Mouse (Mus musculus): Measurements from ENCODE around the gene Ppme1. TPM values are rescaled to one million over a fixed set of nuclear protein-coding genes. Genes with fewer than 3 reads are reported as not detected.

Ppme1 gene
- polyA plus RNA-seq, 1 experiment from 2014 or later = 52.4 TPM

- Histone ChIP-seq H3K9ac (ENCODE audit: low read depth, low read length) (no peak overlapping the region), H3K27me3 (replicated peaks; ENCODE audit: control insufficient read depth, insufficient read depth, low read length) (no peaks in the 10 kb centered on the region), H3K27ac (ENCODE audit: low read length) (no peak overlapping the region), H3K36me3 (ENCODE audit: control insufficient read depth, insufficient read depth, low read length) (no peaks in the 10 kb centered on the region), H3K9me3 (ENCODE audit: control insufficient read depth, low read length) (no peaks in the 10 kb centered on the region), H3K4me3 (ENCODE audit: low read length) (no peak overlapping the region), H3K4me1 (ENCODE audit: control insufficient read depth, insufficient read depth, low read length) (peaks cover 6% of the 10 kb centered on the region), H3K4me2 (ENCODE audit: low read depth, low read length) (no peak overlapping the region)
- 87% methylated on average over 8 of the region's 8 CpGs for WGBS
- ATAC-seq = no peak
Measured at GRCm38 (mm10) chr7:100293546-100293945, 78.6 kb downstream of the Ppme1 start.

GRCm38 (mm10) chr7:100288622-100289021 lies 83.5 kb downstream of the Ppme1 start:
- H3K27me3 ChIP-seq (replicated peaks; ENCODE audit: control insufficient read depth, insufficient read depth, low read length) = peaks cover 9% of the 10 kb centered on the region; the same call in 1 of the 2 replicates
- 26% methylated on average over 11 of the region's 11 CpGs for WGBS
- H3K4me1 ChIP-seq (ENCODE audit: control insufficient read depth, insufficient read depth, low read length) = peaks cover 24% of the 10 kb centered on the region
- peak overlapping the region; percentile 72 for H3K27ac ChIP-seq (ENCODE audit: low read length)
- peak; percentile 73 for ATAC-seq
- H3K9me3 ChIP-seq (ENCODE audit: control insufficient read depth, low read length) = no peaks in the 10 kb centered on the region
- no peaks in the 10 kb centered on the region for H3K36me3 ChIP-seq (ENCODE audit: control insufficient read depth, insufficient read depth, low read length)
- H3K9ac ChIP-seq (ENCODE audit: low read depth, low read length) = peak overlapping the region; percentile 13; the same call in 1 of the 2 replicates
- peak overlapping the region; percentile 18; the same call in 1 of the 2 replicates for H3K4me3 ChIP-seq (ENCODE audit: low read length)
- H3K4me2 ChIP-seq (ENCODE audit: low read depth, low read length) = peak overlapping the region; percentile 37

- H3K9ac ChIP-seq (ENCODE audit: low read depth, low read length) = no peak overlapping the region
Measured at GRCm38 (mm10) chr7:100287748-100288578, 84.1 kb downstream of the Ppme1 start.

GRCm38 (mm10) chr7:100285383-100285782 lies 86.7 kb downstream of the Ppme1 start, which contains the start of gene P4ha3:
Gene P4ha3, plus strand, starts transcription at chr7:100285520.
- H3K27me3 ChIP-seq (replicated peaks; ENCODE audit: control insufficient read depth, insufficient read depth, low read length) = peaks cover 9% of the 10 kb centered on the region; the same call in 1 of the 2 replicates
- no peaks in the 10 kb centered on the region for H3K9me3 ChIP-seq (ENCODE audit: control insufficient read depth, low read length)
- under 1% methylated on average over 49 of the region's 53 CpGs for WGBS
- H3K4me3 ChIP-seq (ENCODE audit: low read length) = peak within 1 kb of the TSS; percentile 58
- H3K36me3 ChIP-seq (ENCODE audit: control insufficient read depth, insufficient read depth, low read length) = no peaks in the 10 kb centered on the region
- H3K9ac ChIP-seq (ENCODE audit: low read depth, low read length) = peak within 1 kb of the TSS; percentile 70
- H3K27ac ChIP-seq (ENCODE audit: low read length) = no peak within 1 kb of the TSS
- H3K4me1 ChIP-seq (ENCODE audit: control insufficient read depth, insufficient read depth, low read length) = peaks cover 24% of the 10 kb centered on the region
- peak within 1 kb of the TSS; percentile 95 for H3K4me2 ChIP-seq (ENCODE audit: low read depth, low read length)
- ATAC-seq = peak; percentile 49

More at GRCm38 (mm10) chr7:100287748-100288578, 84.1 kb downstream of the Ppme1 start:
- H3K27ac ChIP-seq (ENCODE audit: low read length) = peak overlapping the region; percentile 72
- H3K36me3 ChIP-seq (ENCODE audit: control insufficient read depth, insufficient read depth, low read length) = no peaks in the 10 kb centered on the region
- WGBS = 7% methylated on average over 7 of the region's 7 CpGs
- peak overlapping the region; percentile 18; the same call in 1 of the 2 replicates for H3K4me3 ChIP-seq (ENCODE audit: low read length)
- no peaks in the 10 kb centered on the region for H3K9me3 ChIP-seq (ENCODE audit: control insufficient read depth, low read length)
- peak overlapping the region; percentile 37 for H3K4me2 ChIP-seq (ENCODE audit: low read depth, low read length)
- ATAC-seq = peak; percentile 88
- peaks cover 9% of the 10 kb centered on the region; the same call in 1 of the 2 replicates for H3K27me3 ChIP-seq (replicated peaks; ENCODE audit: control insufficient read depth, insufficient read depth, low read length)
- H3K4me1 ChIP-seq (ENCODE audit: control insufficient read depth, insufficient read depth, low read length) = peaks cover 24% of the 10 kb centered on the region

- Histone ChIP-seq H3K4me2 (ENCODE audit: low read depth, low read length) (no peak overlapping the region), H3K27ac (ENCODE audit: low read length) (no peak overlapping the region), H3K36me3 (ENCODE audit: control insufficient read depth, insufficient read depth, low read length) (no peaks in the 10 kb centered on the region), H3K4me1 (ENCODE audit: control insufficient read depth, insufficient read depth, low read length) (peaks cover 15% of the 10 kb centered on the region), H3K27me3 (replicated peaks; ENCODE audit: control insufficient read depth, insufficient read depth, low read length) (peaks cover 9% of the 10 kb centered on the region; the same call in 1 of the 2 replicates), H3K4me3 (ENCODE audit: low read length) (no peak overlapping the region), H3K9me3 (ENCODE audit: control insufficient read depth, low read length) (no peaks in the 10 kb centered on the region), H3K9ac (ENCODE audit: low read depth, low read length) (no peak overlapping the region)
- WGBS = 33% methylated on average over 3 of the region's 3 CpGs
- ATAC-seq = no peak
Measured at GRCm38 (mm10) chr7:100283298-100283697, 88.8 kb downstream of the Ppme1 start.

GRCm38 (mm10) chr7:100281596-100281995 lies 90.5 kb downstream of the Ppme1 start:
- Histone ChIP-seq H3K27me3 (replicated peaks; ENCODE audit: control insufficient read depth, insufficient read depth, low read length) (peaks cover 9% of the 10 kb centered on the region; the same call in 1 of the 2 replicates), H3K36me3 (ENCODE audit: control insufficient read depth, insufficient read depth, low read length) (no peaks in the 10 kb centered on the region), H3K4me1 (ENCODE audit: control insufficient read depth, insufficient read depth, low read length) (peaks cover 6% of the 10 kb centered on the region), H3K9ac (ENCODE audit: low read depth, low read length) (no peak overlapping the region), H3K4me3 (ENCODE audit: low read length) (no peak overlapping the region), H3K9me3 (ENCODE audit: control insufficient read depth, low read length) (no peaks in the 10 kb centered on the region), H3K27ac (ENCODE audit: low read length) (no peak overlapping the region), H3K4me2 (ENCODE audit: low read depth, low read length) (no peak overlapping the region)
- WGBS = 49% methylated on average over 3 of the region's 3 CpGs
- no peak for ATAC-seq

- H3K27ac ChIP-seq (ENCODE audit: low read length) = no peak overlapping the region
- no peak overlapping the region for H3K9ac ChIP-seq (ENCODE audit: low read depth, low read length)
- WGBS = 2% methylated on average over 1 of the region's 1 CpGs
- H3K27me3 ChIP-seq (replicated peaks; ENCODE audit: control insufficient read depth, insufficient read depth, low read length) = 0 out of 2 replicates have a peak, but pooled peaks cover 3% of the 10 kb centered on the region
- no peaks in the 10 kb centered on the region for H3K9me3 ChIP-seq (ENCODE audit: control insufficient read depth, low read length)
- H3K36me3 ChIP-seq (ENCODE audit: control insufficient read depth, insufficient read depth, low read length) = no peaks in the 10 kb centered on the region
- ATAC-seq = no peak
- no peaks in the 10 kb centered on the region for H3K4me1 ChIP-seq (ENCODE audit: control insufficient read depth, insufficient read depth, low read length)
- H3K4me3 ChIP-seq (ENCODE audit: low read length) = no peak overlapping the region
- H3K4me2 ChIP-seq (ENCODE audit: low read depth, low read length) = no peak overlapping the region
Measured at GRCm38 (mm10) chr7:100279803-100280202, 92.3 kb downstream of the Ppme1 start.

Other genes with a start within 250 kb of the Ppme1 start
- gene Lipt2, start 213.0 kb downstream of the Ppme1 start, polyA plus RNA-seq (2015; fragmentation: Nextera tagmentation; extraction: Ambion mirVana) = 15.6 and 16.4 TPM in 2 replicates
- gene Kcne3, start 195.8 kb downstream of the Ppme1 start, polyA plus RNA-seq (2015; fragmentation: Nextera tagmentation; extraction: Ambion mirVana) = 57.7 and 66.6 TPM in 2 replicates
- gene Pgm2l1, start 144.9 kb downstream of the Ppme1 start, polyA plus RNA-seq (2015; fragmentation: Nextera tagmentation; extraction: Ambion mirVana) = 1.7 and 2.0 TPM in 2 replicates
- gene P4ha3, start 86.8 kb downstream of the Ppme1 start, polyA plus RNA-seq (2015; fragmentation: Nextera tagmentation; extraction: Ambion mirVana) = 3.6 and 3.7 TPM in 2 replicates
- 11.6 and 12.1 TPM in 2 replicates for gene C2cd3, start 74 bp downstream of the Ppme1 start, polyA plus RNA-seq (2015; fragmentation: Nextera tagmentation; extraction: Ambion mirVana)
- not detected in 2 replicates for gene Ucp3, start 100.7 kb upstream of the Ppme1 start, polyA plus RNA-seq (2015; fragmentation: Nextera tagmentation; extraction: Ambion mirVana)
- 368 and 382 TPM in 2 replicates for gene Ucp2, start 121.0 kb upstream of the Ppme1 start, polyA plus RNA-seq (2015; fragmentation: Nextera tagmentation; extraction: Ambion mirVana)
- 0.48 and 0.50 TPM in 2 replicates for gene Dnajb13, start 142.7 kb upstream of the Ppme1 start, polyA plus RNA-seq (2015; fragmentation: Nextera tagmentation; extraction: Ambion mirVana)
- 59.2 and 59.3 TPM in 2 replicates for gene Coa4, start 164.8 kb upstream of the Ppme1 start, polyA plus RNA-seq (2015; fragmentation: Nextera tagmentation; extraction: Ambion mirVana)
- gene Rab6a, start 235.1 kb upstream of the Ppme1 start, polyA plus RNA-seq (2015; fragmentation: Nextera tagmentation; extraction: Ambion mirVana) = 85.7 and 89.7 TPM in 2 replicates
- gene Mrpl48, start 236.0 kb upstream of the Ppme1 start, polyA plus RNA-seq (2015; fragmentation: Nextera tagmentation; extraction: Ambion mirVana) = 85.9 and 89.2 TPM in 2 replicates